Mouse (Mus musculus) frontal cortex, postnatal 14 days (tissue): ENCODE data around the gene Car9.

Source experiments
- DNase-seq, 2 experiments: peaks; one replicate each; pipeline ENCODE4 v3.0.0; 2022; ENCODE audit warnings: low spot score in 2 of 2

Car9 gene

DNA sequence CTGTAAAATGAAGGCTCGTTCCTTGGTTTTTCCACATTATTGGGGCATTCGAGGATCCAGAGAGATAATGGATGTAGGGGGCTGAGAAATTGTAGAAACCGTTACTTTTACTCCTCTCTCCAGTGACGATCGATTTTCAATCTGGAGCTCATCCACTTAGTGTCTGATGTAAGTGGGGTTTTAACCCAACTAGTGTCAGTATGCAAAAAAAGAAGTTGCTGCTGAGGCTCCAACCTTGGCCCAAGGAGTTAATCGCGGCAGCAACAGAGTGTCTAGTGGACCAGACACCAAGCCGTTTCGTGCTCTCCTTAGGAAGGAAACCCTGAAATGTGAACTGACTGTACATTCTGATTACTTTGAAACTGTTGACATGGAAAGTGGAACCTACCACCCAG is 12.9 kb upstream of the Car9 start:
- DNase-seq: no peak

DNA sequence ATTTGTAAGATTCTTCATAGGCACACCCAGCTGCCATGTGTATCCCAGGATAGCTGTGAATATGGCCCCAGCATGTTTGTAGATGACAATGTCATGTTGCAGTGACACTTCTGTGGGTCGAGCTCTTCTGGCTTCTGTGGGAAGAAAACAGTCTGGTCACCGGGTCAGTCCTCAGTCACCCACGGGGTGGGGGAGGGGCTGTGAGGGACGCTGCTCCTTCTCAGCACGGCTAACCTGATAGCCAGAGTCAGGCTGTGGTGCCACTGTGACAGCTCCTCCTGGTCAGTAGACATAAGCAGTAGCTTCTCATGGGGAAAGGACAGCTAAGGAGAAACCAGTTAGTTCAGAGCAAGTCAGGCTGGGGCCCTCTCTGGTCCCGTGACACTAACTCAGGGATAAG is 10.2 kb upstream of the Car9 start:
- DNase-seq: no peak

DNA sequence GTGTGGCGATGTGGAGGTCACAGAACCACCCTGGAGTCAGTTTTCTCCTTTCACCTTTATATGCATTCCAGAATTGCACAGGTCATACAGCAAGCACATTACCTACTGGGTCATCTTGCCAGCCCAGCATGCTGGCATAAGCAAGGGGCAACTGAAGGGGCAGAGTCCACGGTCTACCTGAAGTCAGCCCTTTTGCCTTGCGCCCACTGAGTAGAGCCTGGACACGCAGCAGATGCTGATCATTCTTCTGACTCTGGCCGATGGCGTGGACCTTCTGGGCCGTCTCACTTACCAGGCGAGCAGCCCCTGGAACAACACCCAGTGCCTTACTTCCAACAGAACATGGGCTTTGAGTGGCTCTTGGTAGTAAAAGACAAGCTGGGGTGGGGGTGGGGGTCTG is 9.4 kb upstream of the Car9 start:
- no peak for DNase-seq

DNA sequence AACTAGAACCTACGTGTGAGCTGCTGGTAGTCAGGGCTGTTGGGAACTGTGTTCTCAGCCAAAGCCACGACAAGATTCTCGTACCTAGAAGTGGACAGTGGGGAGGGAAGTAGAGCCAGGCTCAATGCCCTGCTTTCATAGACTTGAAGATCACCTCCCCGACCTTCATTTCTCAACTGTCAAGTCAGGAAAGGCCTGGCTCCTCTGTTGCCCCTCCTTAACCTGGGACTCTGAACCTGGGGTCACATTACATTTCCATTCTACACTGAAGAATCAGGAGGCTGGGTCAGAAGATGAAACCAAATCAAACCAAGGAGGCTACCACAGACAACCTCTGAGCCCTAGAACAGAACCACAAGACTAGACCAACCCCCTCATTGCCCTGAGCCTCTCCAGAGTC is 8.8 kb upstream of the Car9 start:
- DNase-seq: no peak

DNA sequence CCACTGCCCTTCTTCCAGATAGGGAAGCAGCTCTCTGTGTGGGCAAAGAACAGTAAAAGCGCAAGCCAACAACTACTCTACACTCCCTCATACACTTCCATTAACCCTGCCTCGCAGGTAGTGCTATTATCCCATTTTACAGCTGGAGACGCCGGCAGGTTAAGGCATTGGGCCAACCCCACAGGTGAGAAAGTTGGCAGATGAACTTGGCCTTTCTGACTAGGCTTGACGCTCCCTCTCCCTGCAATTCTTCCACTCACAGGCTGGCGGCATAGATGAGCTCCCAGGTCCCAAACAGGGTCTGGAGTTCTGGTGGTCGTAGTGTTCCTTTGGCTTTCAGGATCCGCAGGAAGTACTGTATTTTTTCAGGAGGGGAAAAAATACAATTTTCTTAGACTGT is 7.8 kb upstream of the Car9 start:
- DNase-seq: no peak

DNA sequence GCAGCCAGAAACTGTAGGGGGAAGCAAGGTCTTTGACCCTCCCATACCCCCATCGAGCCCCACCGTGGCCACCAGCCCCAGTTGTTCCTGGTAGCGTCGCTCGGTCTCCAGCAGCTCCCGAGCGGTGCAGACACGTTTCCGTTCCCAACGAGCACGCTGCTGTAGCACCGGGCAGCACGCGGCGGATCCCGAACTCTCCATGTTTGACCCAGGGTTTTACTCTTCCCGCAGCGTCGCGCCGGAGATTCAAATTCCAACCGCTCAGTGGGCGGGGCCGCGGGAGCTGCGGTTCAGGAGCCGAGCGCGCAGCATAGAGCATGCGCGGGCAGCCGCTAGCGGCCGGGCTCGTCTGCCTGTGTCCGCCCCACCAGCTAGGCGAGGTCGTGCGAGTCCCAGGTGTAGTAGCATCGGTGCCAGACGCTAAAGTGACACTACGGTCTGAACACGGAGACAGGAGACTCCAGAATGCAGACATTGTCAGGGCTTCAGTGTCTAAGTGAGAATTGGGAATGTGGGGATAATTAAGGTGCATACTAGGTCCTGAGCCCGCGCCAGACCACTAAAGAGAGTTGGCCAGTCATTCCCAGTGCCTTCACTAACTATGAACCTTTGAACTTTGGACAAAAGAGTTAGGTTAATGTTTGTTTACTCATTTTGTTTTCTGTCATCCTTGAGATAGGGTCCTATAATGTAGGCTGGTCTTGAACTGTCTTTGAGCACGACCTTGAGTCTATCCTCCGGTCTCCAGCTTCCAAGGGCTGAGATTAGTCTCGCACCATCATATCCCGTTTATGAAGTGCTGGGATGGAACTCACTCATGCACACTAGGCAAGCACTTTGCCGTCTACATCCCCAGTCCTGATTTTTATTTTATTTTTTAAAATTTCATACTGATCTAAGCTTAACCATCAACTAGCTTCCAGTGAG is 7.1 kb upstream of the Car9 start, which contains the start of gene Arhgef39:
TSS of gene Arhgef39 (minus strand) at position 289 of the 927 bp plus-strand sequence.
- peak in 1 of 2 experiments; percentile 66 for DNase-seq

DNA sequence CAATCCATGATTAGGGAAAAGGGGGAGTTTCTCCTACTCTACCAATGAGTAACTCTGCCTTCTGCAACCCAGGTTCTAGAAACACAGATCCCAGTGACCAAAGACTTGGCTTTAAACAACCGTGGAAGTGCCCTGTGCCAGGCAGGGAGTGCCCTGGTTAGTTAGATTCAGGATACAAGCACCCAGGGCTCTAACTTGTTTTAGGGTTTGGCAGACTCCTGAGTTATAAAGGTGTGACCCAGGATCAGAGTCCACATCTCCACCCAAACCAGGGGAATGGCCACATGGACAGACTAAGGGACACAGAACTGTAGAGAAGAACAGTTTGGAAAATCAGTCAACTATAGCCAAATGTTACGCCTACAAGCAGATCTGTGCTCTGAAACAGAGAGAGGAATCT is 3.7 kb upstream of the Car9 start:
- no peak for DNase-seq

DNA sequence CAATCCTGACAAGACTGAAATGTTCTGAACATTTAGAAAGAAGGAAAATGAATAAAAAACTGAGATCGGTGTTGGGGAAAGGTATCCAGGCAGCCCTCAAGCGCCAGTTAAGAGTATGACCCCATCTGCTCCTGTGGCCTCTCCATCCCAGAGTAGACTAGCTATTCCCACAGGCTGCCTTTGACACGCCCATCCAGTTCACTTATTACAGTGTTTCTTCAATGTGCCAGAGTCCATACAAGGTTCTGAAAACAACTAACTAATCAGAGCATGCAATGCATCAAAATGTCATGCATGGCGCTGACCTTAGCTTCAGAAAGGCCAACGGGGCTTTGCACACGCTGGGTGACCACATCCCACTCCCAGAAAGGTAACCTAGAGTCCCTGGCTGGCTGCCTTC is 3.3 kb upstream of the Car9 start:
- DNase-seq: no peak

DNA sequence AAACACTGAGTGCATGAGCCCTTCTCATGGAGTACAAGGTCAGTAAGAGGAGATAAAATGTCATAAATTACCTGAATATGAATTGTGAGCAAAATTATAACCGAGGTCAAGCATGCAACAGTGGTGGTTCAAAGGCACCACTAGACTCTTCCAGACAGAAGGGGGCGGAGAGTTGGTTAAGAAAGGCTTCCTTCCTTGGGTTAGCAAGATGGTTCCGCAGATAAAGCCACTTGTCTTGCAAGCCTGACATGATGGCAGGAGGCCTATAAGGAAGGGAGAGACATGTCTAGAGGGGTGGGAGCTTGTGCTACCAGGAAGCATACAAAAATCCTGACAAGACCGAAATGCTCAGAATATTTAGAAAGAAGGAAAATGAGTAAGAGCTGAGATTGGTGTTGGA is 2.5 kb upstream of the Car9 start:
- no peak for DNase-seq

DNA sequence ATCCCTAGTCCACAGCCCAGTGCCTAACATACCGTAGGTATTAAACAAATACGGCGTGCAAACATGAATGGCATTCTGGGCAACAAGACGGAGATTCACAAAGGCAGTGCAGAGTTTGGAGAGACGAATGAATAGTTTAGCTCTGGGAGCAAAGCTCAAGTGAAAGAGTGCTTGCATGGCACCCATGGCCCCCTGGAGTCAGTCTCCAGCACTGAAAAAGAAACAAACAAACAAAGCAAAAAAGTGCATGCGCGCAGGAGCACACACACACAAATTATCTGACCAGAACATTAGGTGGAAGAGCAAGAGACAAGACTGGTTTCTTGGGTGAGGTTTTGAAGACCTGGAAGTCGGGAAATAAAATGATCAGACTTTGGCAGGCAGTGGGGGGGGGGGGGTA is 692 bp upstream of the Car9 start:
- DNase-seq: no peak

DNA sequence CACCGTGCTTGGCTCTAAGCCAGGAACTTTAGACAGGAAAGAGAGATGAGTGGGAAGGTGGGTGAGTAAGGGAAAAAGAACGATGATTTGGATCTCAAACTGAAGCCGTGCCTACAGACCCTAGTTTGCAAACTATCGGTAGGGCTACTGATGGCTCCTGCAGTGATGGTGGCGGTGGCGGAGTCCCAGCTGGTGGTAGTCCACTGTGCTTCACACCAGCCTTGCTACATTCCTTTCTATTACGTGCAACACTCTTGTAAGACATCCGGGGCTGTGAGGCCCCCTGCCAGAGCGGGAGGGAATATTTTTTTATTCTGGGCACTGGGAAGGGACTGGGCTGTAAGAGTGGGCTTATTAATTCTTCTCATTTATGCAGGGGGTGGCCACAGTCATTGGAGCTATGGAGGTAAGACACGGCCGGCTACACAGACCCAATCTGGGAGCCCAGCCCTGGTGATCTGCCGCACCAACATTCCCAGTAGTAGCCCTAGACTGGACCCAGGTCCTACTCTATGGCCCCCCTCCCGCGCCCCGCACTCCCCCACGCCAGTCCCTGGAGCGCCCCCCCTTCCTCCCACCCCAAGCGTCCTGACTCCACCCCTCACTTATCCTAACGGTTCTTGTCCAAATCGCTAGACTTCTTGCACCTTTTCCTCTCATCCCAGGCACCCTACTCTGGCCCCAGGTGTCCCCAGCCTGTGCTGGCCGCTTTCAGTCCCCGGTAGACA is 1.3 kb downstream of the Car9 start:
- no peak for DNase-seq

DNA sequence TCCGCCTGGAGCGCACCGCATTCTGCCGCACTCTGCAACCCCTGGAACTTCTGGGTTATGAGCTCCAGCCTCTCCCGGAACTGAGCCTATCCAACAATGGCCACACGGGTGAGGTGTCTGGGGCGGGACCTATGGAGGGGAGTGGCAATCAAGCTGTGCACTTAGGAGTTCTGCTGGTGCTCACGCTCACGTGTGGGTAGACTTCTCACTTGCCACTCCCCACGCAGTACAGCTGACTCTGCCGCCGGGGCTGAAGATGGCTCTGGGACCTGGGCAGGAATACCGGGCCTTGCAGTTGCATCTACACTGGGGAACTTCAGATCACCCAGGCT is 1.9 kb downstream of the Car9 start:
- DNase-seq: no peak

DNA sequence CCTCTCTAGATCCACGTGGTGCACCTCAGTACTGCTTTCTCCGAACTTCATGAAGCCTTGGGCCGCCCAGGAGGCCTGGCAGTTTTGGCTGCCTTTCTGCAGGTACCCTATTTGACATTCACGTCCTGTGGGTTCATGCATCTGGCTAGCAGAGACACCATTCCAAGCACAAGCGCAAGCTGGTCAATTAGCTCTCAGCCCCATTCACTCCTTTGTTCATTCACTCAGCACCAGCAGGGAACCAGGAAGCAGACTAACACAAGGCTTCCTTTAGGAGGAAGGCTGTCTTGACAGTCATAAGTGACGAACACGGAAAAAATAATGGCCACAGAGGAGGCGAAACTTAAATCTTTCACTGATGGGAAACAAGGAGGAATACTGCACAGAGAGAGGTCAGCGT is 2.3 kb downstream of the Car9 start:
- no peak for DNase-seq

DNA sequence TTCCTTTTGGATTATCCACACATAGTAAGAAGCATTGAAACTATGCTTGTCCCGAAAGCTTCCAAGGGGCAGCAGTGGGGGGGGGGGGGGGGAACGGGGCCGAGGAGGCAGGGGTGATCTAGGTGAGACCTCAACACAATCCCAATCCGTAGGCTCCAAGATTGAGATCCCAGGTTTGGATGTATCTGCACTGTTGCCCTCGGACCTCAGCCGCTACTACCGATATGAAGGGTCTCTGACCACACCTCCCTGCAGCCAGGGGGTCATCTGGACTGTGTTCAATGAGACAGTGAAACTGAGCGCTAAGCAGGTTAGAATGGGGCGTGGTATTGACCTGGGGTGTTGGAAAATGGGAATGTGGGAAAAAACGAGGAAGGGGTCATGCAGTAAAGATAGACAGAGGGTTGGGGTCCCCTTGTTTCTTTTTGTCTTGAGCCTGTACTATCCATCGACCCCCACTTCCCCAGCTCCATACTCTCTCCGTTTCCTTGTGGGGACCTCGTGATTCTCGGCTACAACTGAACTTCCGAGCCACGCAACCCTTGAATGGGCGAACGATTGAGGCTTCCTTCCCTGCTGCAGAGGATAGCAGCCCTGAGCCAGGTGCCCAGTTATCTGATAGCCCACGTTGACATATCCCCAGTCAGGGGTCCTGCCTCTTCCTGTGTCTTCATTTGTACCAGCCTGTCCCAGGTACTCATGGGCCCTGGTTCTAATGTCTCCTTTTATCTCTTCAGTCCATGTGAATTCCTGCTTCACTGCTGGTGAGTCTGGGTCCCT is 5.1 kb downstream of the Car9 start:
- DNase-seq: no peak

DNA sequence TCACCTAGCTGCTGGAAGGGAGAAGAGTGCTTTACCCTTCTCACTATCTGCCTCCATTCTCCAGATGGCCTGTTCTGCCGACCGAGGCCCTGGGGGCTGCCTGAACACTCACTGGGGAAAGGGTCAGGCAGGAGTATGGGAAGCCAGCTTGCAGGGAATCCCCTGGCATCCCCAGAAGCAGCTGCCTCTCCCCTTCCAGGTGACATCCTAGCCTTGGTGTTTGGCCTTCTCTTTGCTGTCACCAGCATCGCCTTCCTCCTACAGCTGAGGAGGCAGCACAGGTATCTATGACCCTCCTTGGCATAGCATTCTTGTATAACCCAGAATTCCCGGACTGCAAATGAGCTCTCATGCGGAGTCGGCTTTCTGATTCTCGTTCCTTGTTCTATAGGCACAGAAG is 5.9 kb downstream of the Car9 start:
- no peak for DNase-seq

DNA sequence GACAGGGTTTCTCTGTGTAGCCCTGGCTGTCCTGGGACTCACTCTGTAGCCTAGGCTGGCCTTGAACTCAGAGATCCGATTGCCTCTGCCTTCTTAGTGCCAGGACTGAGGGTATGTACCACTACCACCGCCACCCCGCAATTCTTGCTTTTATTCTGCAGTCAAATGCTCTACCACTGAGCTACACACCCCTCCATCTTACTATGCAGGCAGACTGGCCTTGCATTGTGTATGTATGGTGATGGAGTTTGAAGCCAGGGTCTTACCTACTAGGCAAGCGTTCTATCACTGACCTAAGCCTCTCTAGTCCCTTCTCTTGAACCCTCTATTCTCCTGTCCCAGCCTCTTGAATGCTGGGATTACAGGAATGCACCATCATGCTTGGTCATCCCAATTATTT is 6.5 kb downstream of the Car9 start:
- no peak for DNase-seq

DNA sequence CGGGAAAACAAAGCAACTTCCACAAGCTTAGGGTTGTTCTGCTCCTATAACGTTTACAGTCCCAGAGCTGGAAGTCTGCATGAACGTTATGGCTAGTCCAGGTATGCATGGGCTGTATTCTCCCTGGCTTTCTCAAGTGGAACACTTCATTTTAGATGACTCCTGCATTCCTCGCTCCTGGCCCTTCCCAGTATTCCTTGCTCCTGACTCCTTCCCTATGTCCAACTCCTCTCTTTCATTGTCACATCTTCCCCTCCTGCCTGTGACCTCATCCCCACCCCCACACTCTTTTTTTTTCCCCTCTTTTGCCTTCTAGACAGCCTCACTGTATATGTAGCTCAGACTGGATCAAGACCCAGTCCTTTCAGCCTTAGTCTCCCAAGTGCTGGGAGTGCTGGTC is 7.0 kb downstream of the Car9 start:
- no peak for DNase-seq

DNA sequence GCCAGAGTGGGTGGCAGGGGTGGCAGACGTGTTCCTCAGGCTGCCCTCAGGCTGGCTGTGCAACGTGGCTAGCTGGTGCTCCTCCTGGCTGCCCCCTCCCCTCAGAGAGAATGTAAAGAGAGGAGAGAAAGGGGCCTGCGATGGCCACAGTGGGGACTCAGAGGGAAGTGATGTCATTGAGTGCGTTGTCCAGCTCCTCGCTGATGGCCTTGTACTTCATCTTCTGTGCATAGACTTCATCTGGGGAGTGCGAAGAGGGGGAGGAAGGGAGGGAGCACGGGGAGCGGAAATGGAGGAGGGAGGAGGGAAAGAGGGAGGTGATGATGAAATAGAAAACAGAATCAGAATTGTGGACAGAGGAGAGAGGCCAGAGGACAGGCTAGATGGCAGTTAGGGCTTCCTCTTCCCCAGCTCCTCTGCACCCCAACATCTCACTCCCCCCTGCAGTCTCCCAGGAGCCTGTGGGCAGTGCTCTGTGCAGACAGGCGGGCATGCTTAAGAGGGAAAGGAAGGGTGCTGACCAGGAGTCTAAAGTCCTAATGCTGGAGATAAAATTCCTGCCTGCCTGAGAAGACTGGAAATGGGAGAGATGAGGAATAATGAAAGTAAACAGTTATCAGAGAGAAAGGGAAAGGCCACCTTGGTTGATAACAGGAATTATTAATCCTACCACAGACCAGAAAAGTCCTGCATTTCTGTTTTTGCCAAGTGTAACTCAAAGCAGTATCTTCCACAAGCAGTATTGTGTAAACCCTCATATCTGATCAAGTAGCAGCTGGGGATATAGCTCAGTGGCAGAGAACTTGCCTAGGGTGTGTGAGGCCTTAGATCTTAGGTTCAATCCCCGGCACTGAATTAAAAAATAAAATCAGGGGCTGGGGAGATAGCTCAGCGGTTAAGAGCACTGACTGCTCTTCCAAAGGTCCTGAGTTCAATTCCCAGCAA is 9.3 kb downstream of the Car9 start:
- no peak for DNase-seq

DNA sequence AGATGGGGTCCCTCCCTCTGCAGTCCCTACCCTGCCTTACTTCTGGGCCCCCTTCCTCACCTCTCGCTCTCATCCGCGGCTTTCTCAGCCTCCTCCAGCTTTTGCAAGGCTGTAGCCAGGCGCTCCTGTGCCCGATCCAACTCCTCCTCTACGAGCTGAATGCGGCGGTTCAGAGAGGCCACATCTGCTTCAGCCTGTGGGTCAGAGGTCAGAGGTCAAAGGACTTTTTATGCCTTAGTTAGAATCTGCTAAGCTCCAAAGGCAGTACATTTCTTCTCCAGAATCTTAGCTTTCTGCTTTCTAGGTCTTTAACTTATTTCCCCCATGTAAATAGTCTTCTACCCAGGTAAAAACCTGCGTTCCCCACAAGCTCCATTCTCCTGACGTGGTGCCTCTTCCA is 12.8 kb downstream of the Car9 start:
- no peak for DNase-seq

DNA sequence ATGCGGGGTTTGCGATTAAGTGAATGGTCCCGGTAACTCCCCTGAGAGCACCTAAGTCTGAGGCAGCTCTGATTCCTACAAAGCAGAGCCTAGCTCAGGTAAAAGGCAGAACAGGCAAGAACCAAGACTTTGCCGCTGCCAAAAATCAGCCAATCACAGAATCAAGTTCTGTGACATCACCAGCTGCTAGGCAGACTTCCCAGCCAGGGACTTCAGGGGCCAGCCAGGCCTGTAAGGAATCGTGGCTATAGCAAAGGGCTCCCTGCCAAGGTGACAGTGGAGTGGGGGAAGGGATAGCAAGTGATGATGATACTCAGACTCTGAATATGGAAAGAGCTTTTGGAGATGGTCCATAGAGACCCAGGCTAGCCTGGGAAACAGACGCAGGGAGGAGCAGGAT is 13.2 kb downstream of the Car9 start:
- DNase-seq: peak; percentile 73 to 87

DNA sequence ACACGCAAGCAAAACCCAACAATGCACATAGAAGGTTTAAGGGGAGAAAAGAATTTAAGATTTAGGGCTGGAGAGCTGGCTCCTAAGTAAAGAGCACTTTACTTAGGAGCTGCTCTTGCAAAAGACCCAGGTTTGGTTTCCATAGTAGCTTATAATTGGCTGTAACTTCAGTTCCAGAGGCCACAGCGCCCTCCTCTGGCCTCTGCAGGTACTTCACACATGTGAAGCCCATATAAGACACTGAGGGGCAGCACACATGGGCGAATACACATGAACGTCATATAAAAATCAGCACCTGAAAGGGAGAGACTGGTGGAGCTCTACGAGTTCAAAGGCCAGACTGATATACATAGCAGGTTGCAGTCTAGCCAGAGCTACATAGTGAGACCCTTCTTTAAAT is 21.1 kb downstream of the Car9 start:
- no peak for DNase-seq
